Mouse (Mus musculus) gastrocnemius, adult 18-20 months (tissue): ENCODE measurements at regions not wholly inside any gene's neighbourhood (a gene's known extent, or its start where the extent isn't known, plus 50 kb on each side); places are given as distances from the start of the nearest gene placed in this dataset.

ENCODE experiments used
- DNase-seq: peaks from one replicate; pipeline ENCODE4 v3.0.0; 2021; ENCODE audit warnings: low spot score

GRCm38 (mm10) chr11:71670111-71671050, 79.3 kb upstream of the Wscd1 start:
- DNase-seq, result no peak

DNA sequence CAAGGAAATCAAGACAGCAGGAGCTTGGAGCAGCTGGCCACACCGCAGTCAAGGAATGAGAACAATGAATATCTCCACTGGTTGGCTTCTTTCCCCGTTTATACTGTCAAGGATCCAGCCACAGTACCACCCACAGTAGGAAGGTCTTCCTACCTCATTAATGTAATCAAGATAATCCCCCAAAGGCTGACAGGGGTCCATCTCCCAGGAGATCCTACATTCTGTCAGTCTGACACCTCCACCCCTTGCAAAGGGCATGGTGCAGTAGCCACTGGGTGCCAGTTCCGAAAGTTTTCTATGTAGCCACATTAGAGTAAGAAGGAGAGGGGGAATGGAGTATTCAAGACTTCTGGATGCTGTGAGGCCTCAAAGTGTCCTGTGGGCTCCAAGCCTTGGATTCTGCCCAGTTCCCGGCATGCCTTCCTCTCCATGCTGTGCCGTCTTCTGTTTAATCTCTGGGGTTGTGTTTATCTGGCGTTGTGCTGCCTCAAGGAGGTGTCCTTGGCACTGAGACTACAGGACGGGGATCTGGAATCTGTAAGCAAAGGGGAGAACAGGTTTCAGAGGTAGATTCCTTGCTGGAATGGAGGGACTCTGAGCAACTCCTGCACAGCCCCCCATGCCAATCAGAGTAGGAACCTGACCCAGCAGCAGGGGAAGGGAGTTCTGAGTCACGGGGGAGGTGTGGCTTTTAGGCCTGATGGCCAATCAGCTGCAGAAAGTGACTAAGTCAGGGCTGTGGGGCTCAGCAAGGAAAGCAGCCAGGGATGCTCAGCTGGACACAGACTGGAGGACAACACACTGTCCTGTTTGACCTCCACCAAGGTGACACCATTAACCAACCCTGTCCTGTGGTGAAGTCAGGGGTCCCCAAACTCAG, 77.3 kb upstream of the Wscd1 start:
- DNase-seq, result no peak

- DNase-seq, result peak; percentile 3
Measured at GRCm38 (mm10) chr11:71674319-71674718, 75.4 kb upstream of the Wscd1 start.

DNA sequence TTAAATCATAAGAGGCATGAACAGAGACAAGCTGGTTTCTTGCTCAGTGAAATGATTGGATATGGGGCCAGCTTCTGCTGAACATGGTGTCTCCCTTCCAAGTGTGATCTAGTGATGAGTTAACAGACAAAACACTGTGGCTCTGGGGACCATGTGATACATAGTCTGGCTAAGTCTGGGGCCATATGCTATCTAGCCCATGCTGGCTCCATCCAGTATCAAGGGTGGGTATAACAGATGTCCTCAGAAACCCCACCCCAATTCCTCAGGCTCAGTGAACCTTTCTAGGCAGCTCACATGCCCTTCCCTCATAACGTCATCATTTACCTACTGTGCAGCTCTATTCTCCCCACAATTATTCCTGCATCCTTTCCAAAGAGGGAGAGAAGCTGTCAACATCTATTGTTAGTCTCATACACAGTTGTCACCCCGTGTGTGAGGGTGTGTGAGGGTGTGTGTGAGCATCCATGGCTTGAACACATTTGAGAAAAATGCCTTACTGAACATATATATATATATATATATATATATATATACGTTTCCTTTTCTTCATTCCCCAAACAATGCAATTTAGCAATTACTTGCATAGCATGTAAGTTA, 73.9 kb upstream of the Wscd1 start:
- no peak for DNase-seq

DNA sequence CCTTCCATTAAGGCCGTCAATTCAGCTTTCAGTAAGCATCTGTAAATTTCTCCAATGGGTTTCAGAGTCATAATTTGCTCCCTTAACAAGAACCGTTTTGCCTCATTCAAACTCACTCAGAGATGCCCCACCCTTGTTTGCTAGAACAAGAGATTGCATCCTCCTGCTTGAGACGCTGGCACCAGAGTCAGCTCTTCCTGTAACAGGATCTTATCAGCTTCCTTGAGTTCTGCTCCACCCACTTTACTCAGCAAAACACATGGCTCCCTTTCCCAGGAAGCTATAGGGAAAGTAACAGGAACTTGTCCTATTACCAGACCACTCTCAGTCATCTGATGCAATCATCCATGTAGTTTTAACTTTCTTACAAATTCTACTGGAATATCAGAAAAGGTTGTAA, 52.7 kb upstream of the Wscd1 start:
- DNase-seq, result no peak

DNA sequence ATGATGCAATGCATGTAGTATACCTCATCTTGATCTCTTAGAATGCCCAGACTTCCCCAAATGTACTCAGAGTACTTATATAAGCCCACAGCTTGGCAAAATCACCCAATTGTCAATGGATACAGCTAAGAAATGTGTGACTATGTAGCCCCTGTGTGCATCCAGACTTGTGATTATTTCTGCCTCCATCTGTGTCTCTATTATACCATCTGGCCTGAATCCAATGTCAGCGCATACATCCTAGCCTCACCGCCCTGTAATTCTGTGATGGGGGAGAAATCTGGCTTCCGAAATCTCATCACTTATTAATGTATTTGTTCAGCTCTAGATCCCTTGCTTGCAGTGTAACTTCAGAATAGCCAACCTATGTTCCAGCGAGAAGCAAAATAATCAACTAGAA, 50.9 kb upstream of the Wscd1 start:
- no peak for DNase-seq
